Mouse (Mus musculus): ENCODE measurements around the gene Syce1l. TPM values are rescaled to one million over a fixed set of nuclear protein-coding genes. Genes with fewer than 3 reads are reported as not detected.
A peak's percentile ranks its signal among the peaks of the same experiment; 100 is the strongest.

Syce1l gene
- polyA plus RNA-seq (2015; fragmentation: Nextera tagmentation; extraction: Ambion mirVana) = not detected in 2 replicates

DNA sequence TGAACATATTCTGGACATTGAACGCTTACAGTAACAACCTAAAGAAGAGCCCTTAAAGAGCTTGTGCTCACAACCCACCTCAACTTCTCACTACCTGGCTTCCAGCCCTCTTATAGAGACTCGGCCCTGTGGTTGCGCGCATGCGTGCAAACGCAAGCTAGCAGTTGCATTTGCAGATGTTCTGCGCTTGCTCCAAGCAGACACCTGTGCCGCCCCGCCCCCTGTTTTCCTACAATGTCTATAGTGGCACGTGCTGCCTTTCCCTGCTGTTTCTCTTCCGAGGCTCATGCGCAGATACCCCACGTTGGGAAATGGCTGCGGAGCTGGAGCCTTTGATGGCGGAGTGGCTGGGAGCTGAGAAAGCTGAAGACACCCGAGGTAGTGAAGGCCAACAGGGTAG, at the start of gene Syce1l:
Gene Syce1l (plus strand): TSS at position 288 of the 400 bp plus-strand sequence.
- no peaks in the 10 kb centered on the region for H3K9me3 ChIP-seq
- no peaks in the 10 kb centered on the region for H3K4me1 ChIP-seq (replicated peaks)
- ATAC-seq = no peak
- peaks cover 7% of the 10 kb centered on the region for H3K36me3 ChIP-seq
- H3K27ac ChIP-seq = no peak within 1 kb of the TSS
- no peak within 1 kb of the TSS for H3K4me3 ChIP-seq (replicated peaks)
- H3K27me3 ChIP-seq (replicated peaks) = no peaks in the 10 kb centered on the region
- no peak within 1 kb of the TSS for H3K4me2 ChIP-seq (replicated peaks)
- 94% methylated on average over 16 of the region's 16 CpGs for WGBS
- no peak within 1 kb of the TSS for H3K9ac ChIP-seq

DNA sequence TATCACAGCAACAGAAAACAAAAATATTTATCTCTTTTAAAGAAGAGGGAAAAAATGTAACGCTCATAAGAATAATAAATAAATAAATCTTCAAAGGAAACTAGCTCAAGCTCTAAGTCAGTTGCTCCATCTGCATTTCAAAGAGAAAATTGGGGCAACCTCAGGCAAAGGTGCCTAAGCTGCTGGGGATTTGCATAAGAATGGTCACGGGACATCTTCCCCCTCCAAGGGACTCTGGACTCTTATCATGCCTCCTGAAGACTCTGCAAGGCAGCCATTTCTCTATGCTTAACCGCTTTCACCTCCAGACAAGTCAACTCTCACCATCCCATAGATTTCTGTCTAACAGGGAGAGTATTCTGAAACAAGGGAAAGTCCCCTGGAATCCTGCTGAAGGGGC, 44.6 kb upstream of the Syce1l start:
- H3K27ac ChIP-seq = no peak overlapping the region
- H3K9ac ChIP-seq = no peak overlapping the region
- H3K36me3 ChIP-seq = no peaks in the 10 kb centered on the region
- H3K27me3 ChIP-seq (replicated peaks) = no peaks in the 10 kb centered on the region
- no peak for ATAC-seq
- 63% methylated on average over 3 of the region's 3 CpGs for WGBS
- no peak overlapping the region for H3K4me2 ChIP-seq (replicated peaks)
- H3K9me3 ChIP-seq = no peaks in the 10 kb centered on the region
- no peak overlapping the region for H3K4me3 ChIP-seq (replicated peaks)
- H3K4me1 ChIP-seq (replicated peaks) = no peaks in the 10 kb centered on the region

DNA sequence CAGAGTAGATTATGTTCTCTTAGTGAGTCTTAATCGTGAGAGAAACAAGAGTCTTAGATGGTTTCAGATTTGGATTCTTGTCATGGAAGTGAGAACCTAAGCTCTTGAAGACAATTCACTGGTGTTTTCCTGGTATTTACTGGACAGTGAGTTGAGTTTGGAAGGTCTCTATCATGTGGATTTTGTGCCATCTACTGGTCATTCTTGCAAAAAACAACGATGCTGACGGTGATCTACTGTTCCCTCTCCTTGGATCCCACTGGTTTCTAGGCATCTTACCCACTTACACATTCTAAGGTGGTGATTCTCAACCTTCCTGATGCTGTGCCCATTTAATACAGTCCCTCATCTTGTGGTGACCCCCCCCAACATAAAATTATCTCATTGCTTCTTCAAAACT, 10.4 kb upstream of the Syce1l start:
- peaks cover 9% of the 10 kb centered on the region; the same call in 1 of the 2 replicates for H3K4me1 ChIP-seq (replicated peaks)
- no peaks in the 10 kb centered on the region for H3K27me3 ChIP-seq (replicated peaks)
- H3K9me3 ChIP-seq = no peaks in the 10 kb centered on the region
- no peak overlapping the region for H3K27ac ChIP-seq
- H3K4me2 ChIP-seq (replicated peaks) = no peak overlapping the region
- WGBS = 9% methylated on average over 3 of the region's 3 CpGs
- H3K9ac ChIP-seq = no peak overlapping the region
- no peaks in the 10 kb centered on the region for H3K36me3 ChIP-seq
- no peak for ATAC-seq
- no peak overlapping the region for H3K4me3 ChIP-seq (replicated peaks)

DNA sequence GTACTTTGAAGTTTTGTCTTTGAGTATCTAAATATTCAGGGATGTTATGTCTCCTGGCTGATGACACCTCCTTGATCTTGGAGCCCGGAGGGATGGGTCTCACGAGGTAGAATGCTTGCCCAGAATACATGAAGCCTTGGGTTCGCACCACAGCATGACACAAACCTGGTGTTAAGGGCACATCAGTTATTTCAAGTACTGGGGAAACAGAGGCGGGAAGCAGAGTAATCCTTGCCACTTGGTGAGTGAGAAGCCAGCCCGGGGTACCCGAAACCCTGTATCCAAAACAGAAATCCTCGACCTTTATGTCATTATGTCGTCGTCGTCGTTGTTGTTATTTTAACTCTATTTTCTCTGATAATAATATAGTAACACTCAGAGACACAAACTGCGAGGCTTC, 8.9 kb upstream of the Syce1l start:
- no peaks in the 10 kb centered on the region for H3K27me3 ChIP-seq (replicated peaks)
- ATAC-seq = no peak
- no peak overlapping the region for H3K27ac ChIP-seq
- 0 out of 2 replicates have a peak overlapping the region, but pooled peaks have one; percentile 52 for H3K9ac ChIP-seq
- H3K4me2 ChIP-seq (replicated peaks) = peak overlapping the region; percentile 67
- H3K4me1 ChIP-seq (replicated peaks) = peaks cover 9% of the 10 kb centered on the region; the same call in 1 of the 2 replicates
- H3K36me3 ChIP-seq = peaks cover 3% of the 10 kb centered on the region; the same call in 1 of the 2 replicates
- H3K4me3 ChIP-seq (replicated peaks) = peak overlapping the region; percentile 69; the same call in 1 of the 2 replicates
- WGBS = 27% methylated on average over 12 of the region's 12 CpGs
- H3K9me3 ChIP-seq = no peaks in the 10 kb centered on the region

DNA sequence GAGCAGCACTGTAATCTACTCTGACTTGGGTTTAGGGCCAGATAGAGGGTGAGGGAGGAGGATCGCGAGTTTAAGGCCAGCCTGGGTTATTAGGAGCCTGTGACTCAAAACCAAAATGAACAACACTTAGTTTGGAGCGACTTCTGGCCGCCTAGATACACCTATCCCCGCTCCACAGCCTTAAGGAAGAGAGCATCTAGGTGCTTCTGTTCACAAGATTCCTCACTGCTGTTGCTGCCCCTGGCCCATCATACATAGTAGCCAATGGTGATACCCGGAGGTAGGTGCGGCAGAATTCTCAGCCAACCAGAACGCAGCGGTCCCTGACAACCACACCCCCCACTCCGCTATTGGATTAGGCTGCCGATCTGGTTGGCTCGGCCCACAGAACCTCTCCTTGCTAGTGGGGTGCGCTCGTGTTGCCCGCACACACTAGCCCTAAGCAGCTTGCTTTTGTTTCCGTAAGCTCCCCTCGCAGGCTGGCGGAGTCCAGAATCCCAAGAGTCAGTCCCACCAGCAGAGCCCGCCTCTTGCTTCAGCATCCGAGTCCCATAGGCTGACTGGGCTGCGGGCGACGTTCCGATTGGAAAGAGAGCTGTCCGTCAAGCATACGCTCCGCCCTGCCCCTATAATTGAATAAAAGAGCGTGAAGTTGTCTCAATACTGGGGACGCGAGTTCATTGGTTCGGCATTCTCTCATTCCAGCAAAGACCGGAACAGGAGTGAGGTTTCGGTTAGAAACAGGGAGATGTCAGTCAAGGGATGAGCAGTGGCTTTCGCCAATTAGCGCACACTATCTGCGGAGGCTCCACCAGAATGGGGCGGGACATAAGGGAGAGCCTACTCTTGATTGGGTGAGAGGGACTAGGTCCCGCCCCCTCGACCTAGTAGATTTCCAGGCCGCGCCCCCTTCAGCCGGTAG, 8.1 kb upstream of the Syce1l start, which contains the start of gene Mon1b:
Gene Mon1b (plus strand): TSS at position 918 of the 922 bp plus-strand sequence.
- Histone ChIP-seq H3K4me3 (replicated peaks) (peak within 1 kb of the TSS; percentile 69), H3K9ac (peak within 1 kb of the TSS; percentile 68), H3K27ac (peak within 1 kb of the TSS; percentile 98), H3K9me3 (no peaks in the 10 kb centered on the region), H3K27me3 (replicated peaks) (no peaks in the 10 kb centered on the region), H3K4me2 (replicated peaks) (peak within 1 kb of the TSS; percentile 93), H3K4me1 (replicated peaks) (peaks cover 9% of the 10 kb centered on the region; the same call in 1 of the 2 replicates), H3K36me3 (peaks cover 5% of the 10 kb centered on the region)
- whole genome bisulfite sequencing = under 1% methylated on average over 42 of the region's 42 CpGs
- ATAC-seq = peak; percentile 99

DNA sequence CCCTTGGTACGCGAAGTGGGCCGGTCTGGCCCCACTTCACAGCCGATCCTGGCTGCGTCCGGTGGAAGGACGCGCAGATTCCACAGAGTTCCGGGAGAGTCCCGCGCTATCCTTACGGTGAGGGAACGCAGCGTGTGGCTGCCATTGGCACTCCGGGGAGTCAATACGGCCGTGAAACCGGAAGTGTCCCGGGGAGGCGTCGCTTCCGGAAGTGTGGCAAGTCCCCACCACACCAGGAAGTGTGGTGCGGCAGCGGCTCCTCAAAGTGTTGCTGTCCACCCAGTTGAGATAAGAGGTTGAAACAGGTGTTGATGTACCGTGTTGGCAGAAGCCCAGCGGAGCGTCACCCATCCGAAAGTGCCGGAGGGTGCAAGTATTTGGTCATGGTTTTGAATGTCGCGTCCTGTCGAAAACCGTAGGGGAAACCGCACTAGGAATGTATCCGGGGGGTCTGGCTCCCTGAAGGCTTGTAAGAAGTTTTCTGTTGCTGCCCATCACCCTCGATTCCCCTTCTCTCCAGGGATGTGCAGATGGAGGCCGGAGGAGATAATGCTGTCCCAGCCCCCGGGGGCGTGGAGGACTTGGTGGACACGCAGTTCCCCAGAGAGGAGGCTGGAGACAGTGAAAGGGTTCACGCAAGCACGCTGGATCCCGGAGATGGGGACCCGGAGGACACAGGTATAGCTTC, 7.3 kb upstream of the Syce1l start:
- Histone ChIP-seq H3K9ac (peak overlapping the region; percentile 68), H3K4me3 (replicated peaks) (peak overlapping the region; percentile 69), H3K4me1 (replicated peaks) (peaks cover 9% of the 10 kb centered on the region; the same call in 1 of the 2 replicates), H3K4me2 (replicated peaks) (peak overlapping the region; percentile 93), H3K27me3 (replicated peaks) (no peaks in the 10 kb centered on the region), H3K36me3 (peaks cover 7% of the 10 kb centered on the region), H3K9me3 (no peaks in the 10 kb centered on the region), H3K27ac (peak overlapping the region; percentile 98)
- peak; percentile 88 for ATAC-seq
- WGBS = 1% methylated on average over 44 of the region's 44 CpGs

DNA sequence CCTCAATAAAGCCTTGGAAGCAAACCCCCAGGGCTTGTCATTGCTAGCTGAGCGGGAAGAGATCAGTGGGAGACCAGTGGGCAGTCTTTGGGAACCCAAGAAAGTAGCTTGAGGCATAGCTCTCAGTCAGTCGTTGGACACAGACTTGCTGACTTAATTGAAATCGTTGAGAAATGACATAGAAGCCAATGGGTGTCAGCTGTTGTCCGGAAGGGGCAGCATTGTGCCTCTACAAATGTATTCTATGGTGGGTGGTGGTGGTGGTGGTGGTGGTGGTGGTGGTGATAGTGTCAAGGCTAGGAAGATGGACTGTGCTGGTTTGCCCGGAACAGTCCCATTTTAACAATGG, 6.8 kb upstream of the Syce1l start:
- no peak for ATAC-seq
- Histone ChIP-seq H3K9me3 (no peaks in the 10 kb centered on the region), H3K4me2 (replicated peaks) (peak overlapping the region; percentile 93), H3K27ac (0 out of 2 replicates have a peak overlapping the region, but pooled peaks have one; percentile 98), H3K36me3 (peaks cover 7% of the 10 kb centered on the region), H3K4me1 (replicated peaks) (peaks cover 9% of the 10 kb centered on the region; the same call in 1 of the 2 replicates), H3K9ac (peak overlapping the region; percentile 68), H3K4me3 (replicated peaks) (peak overlapping the region; percentile 69), H3K27me3 (replicated peaks) (no peaks in the 10 kb centered on the region)
- WGBS = 31% methylated on average over 5 of the region's 5 CpGs

DNA sequence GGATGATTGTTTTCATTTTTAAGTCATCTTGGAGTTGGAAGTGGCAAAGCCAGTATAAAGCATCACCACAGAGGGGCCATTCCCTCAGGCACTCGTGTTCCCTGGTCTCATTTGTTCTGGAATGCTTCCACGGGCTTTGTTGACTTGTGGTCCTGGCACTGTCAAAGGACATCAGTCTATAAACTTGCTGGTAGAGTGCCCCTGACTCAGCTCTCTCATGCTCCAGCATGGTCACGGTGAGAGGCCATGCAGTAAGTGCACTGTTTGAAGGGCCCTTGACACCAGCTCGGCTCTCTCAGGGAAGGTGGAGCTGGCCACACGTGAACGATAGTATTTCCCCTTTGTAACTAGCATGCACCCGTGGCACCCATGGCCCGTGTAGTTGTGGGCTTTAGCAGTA, 2.7 kb upstream of the Syce1l start:
- no peak for ATAC-seq
- H3K36me3 ChIP-seq = peaks cover 7% of the 10 kb centered on the region
- no peak overlapping the region for H3K4me2 ChIP-seq (replicated peaks)
- no peaks in the 10 kb centered on the region for H3K27me3 ChIP-seq (replicated peaks)
- no peak overlapping the region for H3K27ac ChIP-seq
- no peak overlapping the region for H3K9ac ChIP-seq
- WGBS = 88% methylated on average over 8 of the region's 8 CpGs
- peaks cover 3% of the 10 kb centered on the region; the same call in 1 of the 2 replicates for H3K4me1 ChIP-seq (replicated peaks)
- H3K9me3 ChIP-seq = no peaks in the 10 kb centered on the region
- H3K4me3 ChIP-seq (replicated peaks) = no peak overlapping the region

DNA sequence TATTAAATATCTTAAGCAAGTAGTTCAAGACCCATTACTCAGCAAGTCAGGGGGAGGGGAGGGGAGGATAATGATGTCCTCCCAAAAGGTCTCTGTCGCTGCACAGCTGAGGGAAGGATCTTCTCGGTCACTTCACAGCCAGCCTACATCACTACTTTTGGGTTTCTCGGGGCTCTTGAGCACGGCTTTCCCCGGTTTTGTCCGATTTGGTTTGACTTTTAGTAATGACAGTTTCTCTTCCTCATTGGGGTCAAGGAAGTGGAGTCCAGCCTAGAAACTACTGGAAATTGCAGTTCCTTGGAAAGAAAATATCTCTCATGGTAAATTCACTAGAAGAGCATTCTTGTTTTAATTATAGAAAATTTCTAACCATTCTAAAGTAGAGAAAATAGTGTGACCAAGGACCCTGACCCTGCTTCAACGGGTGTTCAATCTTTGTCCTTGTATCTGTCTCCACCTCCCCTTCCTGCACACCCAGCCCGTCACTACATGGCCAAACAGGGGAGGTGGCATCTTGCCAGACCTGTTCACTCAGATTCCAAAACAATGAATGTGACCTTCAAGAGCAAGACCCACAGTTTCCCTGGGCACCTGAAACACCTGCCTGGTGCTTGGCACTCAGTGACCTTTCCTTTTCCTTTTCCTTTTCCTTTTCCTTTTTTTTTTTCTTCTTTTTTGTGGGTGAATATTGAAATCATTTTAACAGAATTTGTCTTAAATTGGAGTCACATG, 632 bp downstream of the Syce1l start:
- Histone ChIP-seq H3K27me3 (replicated peaks) (no peaks in the 10 kb centered on the region), H3K9ac (no peak overlapping the region), H3K27ac (no peak overlapping the region), H3K36me3 (peaks cover 6% of the 10 kb centered on the region), H3K4me3 (replicated peaks) (no peak overlapping the region), H3K4me1 (replicated peaks) (no peaks in the 10 kb centered on the region), H3K9me3 (no peaks in the 10 kb centered on the region), H3K4me2 (replicated peaks) (no peak overlapping the region)
- ATAC-seq = no peak
- 80% methylated on average over 8 of the region's 8 CpGs for WGBS

DNA sequence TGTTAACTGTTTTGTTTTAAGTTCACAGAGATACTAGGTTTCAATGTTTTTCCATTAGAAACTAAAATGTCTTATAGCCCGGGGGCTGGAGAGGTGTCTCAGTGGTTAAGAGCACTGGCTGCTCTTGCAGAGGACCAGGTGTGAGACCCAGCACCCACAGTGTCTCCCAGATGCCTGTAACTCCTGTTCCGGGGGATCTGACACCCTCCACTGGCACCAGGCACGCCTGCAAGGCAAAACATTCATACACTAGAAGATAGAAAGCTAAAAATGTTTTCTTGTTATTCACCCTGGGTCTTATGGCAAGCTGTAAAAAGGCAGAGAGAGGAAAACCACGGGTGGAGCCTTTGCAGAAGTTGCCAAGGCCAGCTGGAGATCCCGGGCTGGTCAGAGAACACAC, 2.2 kb downstream of the Syce1l start:
- Histone ChIP-seq H3K36me3 (no peaks in the 10 kb centered on the region; the same call in 1 of the 2 replicates), H3K27me3 (replicated peaks) (no peaks in the 10 kb centered on the region), H3K4me2 (replicated peaks) (no peak overlapping the region), H3K4me3 (replicated peaks) (no peak overlapping the region), H3K9ac (no peak overlapping the region), H3K9me3 (no peaks in the 10 kb centered on the region), H3K27ac (no peak overlapping the region), H3K4me1 (replicated peaks) (no peaks in the 10 kb centered on the region)
- no peak for ATAC-seq
- 68% methylated on average over 5 of the region's 5 CpGs for WGBS

DNA sequence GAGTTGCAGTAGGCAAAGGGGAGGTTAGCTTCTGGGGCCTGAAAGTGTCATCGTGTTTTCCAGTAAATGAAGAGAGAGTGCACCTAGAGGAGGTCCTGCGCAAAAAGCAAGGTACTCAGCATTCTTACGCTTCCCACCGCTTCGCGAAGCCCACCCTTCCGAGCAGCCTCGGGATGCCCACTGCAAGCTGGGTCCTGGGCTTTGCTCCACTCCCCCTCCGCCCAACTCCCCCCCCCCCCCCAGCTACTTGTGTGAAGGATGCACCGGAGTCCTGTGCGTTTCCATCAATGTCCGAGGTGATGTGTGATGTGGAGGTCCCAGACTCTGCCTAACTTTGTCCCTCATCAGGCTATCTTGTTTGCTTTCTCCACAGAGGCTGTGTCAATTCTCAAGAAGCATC, 9.4 kb downstream of the Syce1l start:
- no peak overlapping the region for H3K27ac ChIP-seq
- H3K36me3 ChIP-seq = no peaks in the 10 kb centered on the region
- no peaks in the 10 kb centered on the region for H3K4me1 ChIP-seq (replicated peaks)
- no peak for ATAC-seq
- no peak overlapping the region for H3K9ac ChIP-seq
- no peaks in the 10 kb centered on the region for H3K27me3 ChIP-seq (replicated peaks)
- no peak overlapping the region for H3K4me2 ChIP-seq (replicated peaks)
- H3K9me3 ChIP-seq = no peaks in the 10 kb centered on the region
- H3K4me3 ChIP-seq (replicated peaks) = no peak overlapping the region
- WGBS = 82% methylated on average over 12 of the region's 12 CpGs

DNA sequence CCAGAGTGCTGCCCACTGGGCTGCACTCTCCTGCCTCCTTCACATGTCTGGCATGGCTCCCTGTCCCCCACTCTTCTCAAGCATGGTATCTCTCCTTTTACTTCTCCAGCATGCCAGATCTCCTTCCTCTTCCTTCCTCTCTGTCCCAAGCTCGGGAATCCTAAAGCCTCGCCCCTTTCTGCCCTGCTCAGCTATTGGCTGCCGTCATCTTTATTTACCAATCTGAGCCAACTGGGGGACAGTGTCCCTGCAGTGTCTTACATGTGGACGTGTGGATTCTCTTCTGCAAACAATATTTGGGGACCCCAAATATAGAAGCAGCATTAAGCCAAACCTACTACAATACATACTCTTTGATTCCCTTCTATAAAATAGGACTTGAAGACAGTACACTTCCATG, 10.1 kb downstream of the Syce1l start:
- H3K27ac ChIP-seq = no peak overlapping the region
- WGBS = 51% methylated on average over 4 of the region's 4 CpGs
- H3K4me3 ChIP-seq (replicated peaks) = no peak overlapping the region

More for the DNA sequence above, 10.1 kb downstream of the Syce1l start:
- H3K4me2 ChIP-seq (replicated peaks) = no peak overlapping the region
- H3K4me1 ChIP-seq (replicated peaks) = no peaks in the 10 kb centered on the region
- no peak overlapping the region for H3K9ac ChIP-seq
- ATAC-seq = no peak
- no peaks in the 10 kb centered on the region for H3K9me3 ChIP-seq
- no peaks in the 10 kb centered on the region for H3K27me3 ChIP-seq (replicated peaks)
- H3K36me3 ChIP-seq = no peaks in the 10 kb centered on the region
